Mouse (Mus musculus) hindbrain, embryonic 12.5 days (tissue): Measurements from ENCODE around the gene Metap1. TPM values are rescaled to one million over a fixed set of nuclear protein-coding genes. Genes with fewer than 3 reads are reported as not detected.

ENCODE experiments used
- ATAC-seq: fragments of 200-750 bp; cut with Nextera tagmentation; 2 replicates; pipeline ENCODE4 v1.8.0; 2017; ENCODE audit warnings: moderate TSS enrichment; ENCODE audit not compliant: low FRiP score
- H3K27ac ChIP-seq: fragments of 300-500 bp; sonication (generic); 2 replicates; pipeline ENCODE4 v1.5.1; 2016; ENCODE audit warnings: mild to moderate bottlenecking
- H3K27me3 ChIP-seq: fragments of 300-500 bp; sonication (generic); 2 replicates; pipeline ENCODE4 v1.6.1; 2016; ENCODE audit warnings: mild to moderate bottlenecking
- H3K36me3 ChIP-seq: fragments of 300-500 bp; sonication (generic); 2 replicates; pipeline ENCODE4 v1.6.1; 2016; ENCODE audit warnings: mild to moderate bottlenecking
- H3K4me1 ChIP-seq: fragments of 300-500 bp; sonication (generic); 2 replicates; pipeline ENCODE4 v1.6.1; 2016
- H3K4me2 ChIP-seq: fragments of 300-500 bp; sonication (generic); replicated peaks from 2 replicates; pipeline ENCODE4 v1.6.1; 2016; ENCODE audit warnings: mild to moderate bottlenecking
- H3K4me3 ChIP-seq: fragments of 300-500 bp; sonication (generic); 2 replicates; pipeline ENCODE4 v1.5.1; 2016; ENCODE audit warnings: mild to moderate bottlenecking
- H3K9ac ChIP-seq: fragments of 300-500 bp; sonication (generic); 2 replicates; pipeline ENCODE4 v1.6.1; 2016; ENCODE audit warnings: mild to moderate bottlenecking, moderate library complexity
- H3K9me3 ChIP-seq: fragments of 300-500 bp; sonication (generic); replicated peaks from 2 replicates; pipeline ENCODE4 v1.6.1; 2016; ENCODE audit warnings: mild to moderate bottlenecking
- WGBS: fragments of 180-500 bp; shearing (Covaris S2); methylation state at CpG from one replicate; pipeline ENCODE4 v1.1.7; 2016; 5-methylcytosine and 5-hydroxymethylcytosine counted together
- polyA plus RNA-seq: library from polyadenylated mRNA; unstranded; fragments of >200 nt; fragmentation: Nextera tagmentation; extraction: Ambion mirVana; gene quantifications from 2 replicates; pipeline ENCODE4 v1.2.1, GENCODE M21; 2016

Gene Metap1
- polyA plus RNA-seq, result 46.4 and 47.5 TPM in 2 replicates

- Histone ChIP-seq H3K9ac (peak within 1 kb of the TSS; percentile 92), H3K4me3 (peak within 1 kb of the TSS; percentile 78), H3K4me1 (peaks cover 10% of the 10 kb centered on the region), H3K27me3 (no peaks in the 10 kb centered on the region), H3K27ac (peak within 1 kb of the TSS; percentile 81), H3K9me3 (no peaks in the 10 kb centered on the region), H3K4me2 (peak within 1 kb of the TSS; percentile 82), H3K36me3 (peaks cover 14% of the 10 kb centered on the region)
- peak; percentile 98 for ATAC-seq
- WGBS, result under 1% methylated on average over 55 of the region's 65 CpGs
Measured at GRCm38 (mm10) chr3:138489327-138490033, at the start of gene Metap1. Gene Metap1, minus strand, starts transcription at chr3:138489515.

- 93% methylated on average over 2 of the region's 2 CpGs for WGBS
- ATAC-seq, result no peak
- H3K27me3 ChIP-seq, result no peaks in the 10 kb centered on the region
Measured at GRCm38 (mm10) chr3:138536031-138536430, 46.7 kb upstream of the Metap1 start.

GRCm38 (mm10) chr3:138532764-138533163 is 43.4 kb upstream of the Metap1 start:
- 80% methylated on average over 2 of the region's 2 CpGs for WGBS
- Histone ChIP-seq H3K4me3 (no peak overlapping the region), H3K9me3 (no peaks in the 10 kb centered on the region; the same call in 1 of the 2 replicates), H3K4me1 (peaks cover 21% of the 10 kb centered on the region), H3K36me3 (0 out of 2 replicates have a peak, but pooled peaks cover 3% of the 10 kb centered on the region), H3K27ac (no peak overlapping the region; the same call in 1 of the 2 replicates), H3K27me3 (no peaks in the 10 kb centered on the region), H3K4me2 (no peak overlapping the region), H3K9ac (no peak overlapping the region)
- no peak for ATAC-seq

More at GRCm38 (mm10) chr3:138536031-138536430, 46.7 kb upstream of the Metap1 start:
- H3K36me3 ChIP-seq, result 0 out of 2 replicates have a peak, but pooled peaks cover 3% of the 10 kb centered on the region
- no peaks in the 10 kb centered on the region; the same call in 1 of the 2 replicates for H3K9me3 ChIP-seq
- no peak overlapping the region for H3K27ac ChIP-seq
- no peak overlapping the region for H3K4me2 ChIP-seq
- H3K9ac ChIP-seq, result no peak overlapping the region
- peaks cover 4% of the 10 kb centered on the region for H3K4me1 ChIP-seq
- H3K4me3 ChIP-seq, result no peak overlapping the region

- no peak overlapping the region for H3K9ac ChIP-seq
- H3K4me1 ChIP-seq, result peaks cover 21% of the 10 kb centered on the region
- no peaks in the 10 kb centered on the region for H3K27me3 ChIP-seq
- H3K9me3 ChIP-seq, result no peaks in the 10 kb centered on the region; the same call in 1 of the 2 replicates
- no peak overlapping the region for H3K4me3 ChIP-seq
- H3K36me3 ChIP-seq, result 0 out of 2 replicates have a peak, but pooled peaks cover 3% of the 10 kb centered on the region
- 58% methylated on average over 12 of the region's 12 CpGs for WGBS
- no peak for ATAC-seq
- H3K4me2 ChIP-seq, result no peak overlapping the region
- no peak overlapping the region for H3K27ac ChIP-seq
Measured at GRCm38 (mm10) chr3:138531479-138532181, 42.3 kb upstream of the Metap1 start.

GRCm38 (mm10) chr3:138530578-138531478 is 41.5 kb upstream of the Metap1 start:
- no peak overlapping the region for H3K4me2 ChIP-seq
- 84% methylated on average over 8 of the region's 8 CpGs for WGBS
- H3K9me3 ChIP-seq, result no peaks in the 10 kb centered on the region
- H3K4me3 ChIP-seq, result no peak overlapping the region
- no peak overlapping the region for H3K27ac ChIP-seq
- 0 out of 2 replicates have a peak, but pooled peaks cover 3% of the 10 kb centered on the region for H3K36me3 ChIP-seq
- no peak for ATAC-seq
- H3K27me3 ChIP-seq, result peaks cover under 1% of the 10 kb centered on the region; the same call in 1 of the 2 replicates
- no peak overlapping the region for H3K9ac ChIP-seq
- peaks cover 26% of the 10 kb centered on the region for H3K4me1 ChIP-seq

- Histone ChIP-seq H3K36me3 (no peaks in the 10 kb centered on the region), H3K4me1 (peaks cover 26% of the 10 kb centered on the region), H3K9me3 (no peaks in the 10 kb centered on the region), H3K27ac (peak overlapping the region; percentile 99), H3K4me2 (peak overlapping the region; percentile 64), H3K27me3 (peaks cover 3% of the 10 kb centered on the region; the same call in 1 of the 2 replicates), H3K4me3 (peak overlapping the region; percentile 99), H3K9ac (peak overlapping the region; percentile 98)
- ATAC-seq, result no peak
- 3% methylated on average over 16 of the region's 16 CpGs for WGBS
Measured at GRCm38 (mm10) chr3:138528265-138528664, 39.0 kb upstream of the Metap1 start.

GRCm38 (mm10) chr3:138527667-138528231 is 38.4 kb upstream of the Metap1 start:
- peak overlapping the region; percentile 99 for H3K27ac ChIP-seq
- H3K4me1 ChIP-seq, result peaks cover 26% of the 10 kb centered on the region
- H3K9me3 ChIP-seq, result no peaks in the 10 kb centered on the region
- peak; percentile 78 for ATAC-seq
- peak overlapping the region; percentile 64 for H3K4me2 ChIP-seq
- 0% methylated on average over 29 of the region's 64 CpGs for WGBS
- peaks cover 3% of the 10 kb centered on the region; the same call in 1 of the 2 replicates for H3K27me3 ChIP-seq
- H3K9ac ChIP-seq, result peak overlapping the region; percentile 98
- peak overlapping the region; percentile 99 for H3K4me3 ChIP-seq
- no peaks in the 10 kb centered on the region for H3K36me3 ChIP-seq

- peak; percentile 93 for ATAC-seq
- H3K4me2 ChIP-seq, result peak overlapping the region; percentile 64
- WGBS, result under 1% methylated on average over 73 of the region's 85 CpGs
Measured at GRCm38 (mm10) chr3:138526916-138527666, 37.8 kb upstream of the Metap1 start.

GRCm38 (mm10) chr3:138526073-138526915 is 37.0 kb upstream of the Metap1 start, which contains the start of gene Eif4e:
Gene Eif4e, plus strand, starts transcription at chr3:138526179.
- H3K9me3 ChIP-seq, result no peaks in the 10 kb centered on the region
- H3K9ac ChIP-seq, result peak within 1 kb of the TSS; percentile 45
- H3K4me1 ChIP-seq, result peaks cover 23% of the 10 kb centered on the region
- H3K4me3 ChIP-seq, result peak within 1 kb of the TSS; percentile 99
- H3K27ac ChIP-seq, result peak within 1 kb of the TSS; percentile 64
- ATAC-seq, result peak; percentile 57
- H3K36me3 ChIP-seq, result no peaks in the 10 kb centered on the region
- WGBS, result 1% methylated on average over 39 of the region's 39 CpGs
- H3K4me2 ChIP-seq, result peak within 1 kb of the TSS; percentile 63
- peaks cover 3% of the 10 kb centered on the region; the same call in 1 of the 2 replicates for H3K27me3 ChIP-seq

More at GRCm38 (mm10) chr3:138526916-138527666, 37.8 kb upstream of the Metap1 start:
- H3K27ac ChIP-seq, result peak overlapping the region; percentile 99
- peaks cover 26% of the 10 kb centered on the region for H3K4me1 ChIP-seq
- H3K9ac ChIP-seq, result peak overlapping the region; percentile 98
- H3K9me3 ChIP-seq, result no peaks in the 10 kb centered on the region
- peak overlapping the region; percentile 99 for H3K4me3 ChIP-seq
- no peaks in the 10 kb centered on the region for H3K36me3 ChIP-seq
- peaks cover 3% of the 10 kb centered on the region; the same call in 1 of the 2 replicates for H3K27me3 ChIP-seq

GRCm38 (mm10) chr3:138525494-138525893 is 36.2 kb upstream of the Metap1 start:
- H3K9ac ChIP-seq, result no peak overlapping the region
- H3K4me2 ChIP-seq, result no peak overlapping the region; the same call in 1 of the 2 replicates
- H3K27ac ChIP-seq, result no peak overlapping the region
- ATAC-seq, result no peak
- H3K4me3 ChIP-seq, result no peak overlapping the region
- 50% methylated on average over 8 of the region's 8 CpGs for WGBS
- no peaks in the 10 kb centered on the region for H3K36me3 ChIP-seq
- peaks cover 17% of the 10 kb centered on the region for H3K4me1 ChIP-seq
- H3K9me3 ChIP-seq, result no peaks in the 10 kb centered on the region
- peaks cover 3% of the 10 kb centered on the region; the same call in 1 of the 2 replicates for H3K27me3 ChIP-seq
